In genomic region chr2:91971231-91972097, GRCm38 (mm10) we compare ENCODE assay signal across 9 mouse cellular contexts. TPM values are rescaled to one million over a fixed set of nuclear protein-coding genes. Genes with fewer than 3 reads are reported as not detected.
A peak's percentile ranks its signal among the peaks of the same experiment; 100 is the strongest.
DNase-seq lines count a peak whose midpoint lies in the region; ATAC-seq and TF ChIP-seq lines count a peak whose summit lies in the region.
"Had no signal": no experiment of that assay in that cellular context is flagged by ENCODE, and none has a peak within 500 bp of the region (broad histone marks: within the 10 kb centered on the region; RNA-seq: fewer than 3 reads in every experiment).

No protein-coding gene starts in this region.

- TF ChIP-seq CTCF in kidney, adult 2 months (conservative IDR thresholded peaks at IDR 0.05; ENCODE audit: insufficient read depth, insufficient read length, low read depth, low read length), result no peak

- H3K9me3 ChIP-seq in embryonic facial prominence, embryonic 10.5 days, result no peaks in the 10 kb centered on the region
- no peaks in the 10 kb centered on the region for H3K9me3 ChIP-seq in heart, embryonic 13.5 days

- peak overlapping the region; percentile 65 for H3K9ac ChIP-seq in heart, embryonic 13.5 days

- no peaks in the 10 kb centered on the region for H3K36me3 ChIP-seq in kidney, adult 2 months (ENCODE audit: control insufficient read depth, insufficient read depth, low read length)
- no peaks in the 10 kb centered on the region for H3K36me3 ChIP-seq in embryonic facial prominence, embryonic 10.5 days (replicated peaks)
- H3K36me3 ChIP-seq in heart, embryonic 13.5 days, result no peaks in the 10 kb centered on the region

- H3K27me3 ChIP-seq in kidney, adult 2 months (replicated peaks; ENCODE audit: control insufficient read depth, insufficient read depth, low read length), result peaks cover 8% of the 10 kb centered on the region; the same call in 1 of the 2 replicates
- H3K27me3 ChIP-seq in embryonic facial prominence, embryonic 10.5 days (replicated peaks; ENCODE audit: low read depth, poor library complexity, severe bottlenecking), result peaks cover 79% of the 10 kb centered on the region
- H3K27me3 ChIP-seq in heart, embryonic 13.5 days (replicated peaks), result peaks cover 34% of the 10 kb centered on the region

- H3K4me1 ChIP-seq in kidney, adult 2 months (ENCODE audit: control insufficient read depth, insufficient read depth, low read length), result peaks cover 5% of the 10 kb centered on the region; the same call in 1 of the 2 replicates
- peaks cover 57% of the 10 kb centered on the region for H3K4me1 ChIP-seq in embryonic facial prominence, embryonic 10.5 days
- peaks cover 46% of the 10 kb centered on the region for H3K4me1 ChIP-seq in heart, embryonic 13.5 days

- ATAC-seq in heart, embryonic 13.5 days (ENCODE audit: extremely low read depth, insufficient number of reproducible peaks, low FRiP score, low TSS enrichment), result peak; percentile 12; the same call in 1 of the 2 replicates

- H3K4me2 ChIP-seq in heart, embryonic 13.5 days, result peak overlapping the region; percentile 61

- no peak overlapping the region for H3K4me3 ChIP-seq in kidney, adult 2 months (ENCODE audit: insufficient read depth, low read depth, low read length)
- H3K4me3 ChIP-seq in embryonic facial prominence, embryonic 10.5 days, result 0 out of 2 replicates have a peak overlapping the region, but pooled peaks have one; percentile 11
- peak overlapping the region; percentile 21; the same call in 1 of the 2 replicates for H3K4me3 ChIP-seq in heart, embryonic 13.5 days

- H3K27ac ChIP-seq in kidney, adult 2 months (ENCODE audit: insufficient read depth, low read depth, low read length), result peak overlapping the region; percentile 80
- H3K27ac ChIP-seq in embryonic facial prominence, embryonic 10.5 days (replicated peaks), result peak overlapping the region; percentile 55
- H3K27ac ChIP-seq in heart, embryonic 13.5 days (replicated peaks), result peak overlapping the region; percentile 88

- DNase-seq in kidney, adult 2 months, result no peak
- DNase-seq in kidney, adult 8-10 months, result no peak
- DNase-seq in embryonic facial prominence, embryonic 10.5 days (ENCODE audit: low spot score), result no peak
- peak; percentile 38 to 73 for DNase-seq in kidney, postnatal 25 days
- peak; percentile 70 for DNase-seq in lung, postnatal 36 days
- peak; percentile 86 for DNase-seq in telencephalon, adult 2 months (ENCODE audit: low read depth, low spot score)
- no peak for DNase-seq in adrenal gland, postnatal 25 days

- WGBS in kidney, adult 2 months, result 28% methylated on average over 21 of the region's 21 CpGs
- WGBS in embryonic facial prominence, embryonic 10.5 days, result 17% methylated on average over 21 of the region's 21 CpGs
- 11% methylated on average over 21 of the region's 21 CpGs for WGBS in heart, embryonic 13.5 days

- no peak for TF ChIP-seq POLR2A in kidney, adult 2 months (IDR thresholded peaks at IDR 0.05; ENCODE audit: low read depth, low read length)

RNA-seq across cellular contexts. Expression of gene Dgkz, which starts 4.2 kb away (rescaled TPM):
- 106 and 119 TPM in 2 replicates for polyA plus RNA-seq in kidney, adult 2 months (2012; rRNA removed)
- polyA plus RNA-seq in embryonic facial prominence, embryonic 10.5 days (2016; fragmentation: Nextera tagmentation; extraction: Ambion mirVana), result 42.1 and 45.0 TPM in 2 replicates
- 37.9 and 43.4 TPM in 2 replicates for polyA plus RNA-seq in heart, embryonic 13.5 days (2015; fragmentation: Nextera tagmentation; extraction: Ambion mirVana)
- total RNA-seq in adrenal gland, postnatal 25 days (2021), result 42.2 and 61.5 TPM in 2 replicates

RNA-seq across cellular contexts. Expression of gene Gm9821, which starts 26.0 kb away (rescaled TPM):
- polyA plus RNA-seq in kidney, adult 2 months (2012; rRNA removed), result not detected in 2 replicates
- polyA plus RNA-seq in embryonic facial prominence, embryonic 10.5 days (2016; fragmentation: Nextera tagmentation; extraction: Ambion mirVana), result 0.23 and 0.41 TPM in 2 replicates
- polyA plus RNA-seq in heart, embryonic 13.5 days (2015; fragmentation: Nextera tagmentation; extraction: Ambion mirVana), result 1.6 and 2.2 TPM in 2 replicates
- total RNA-seq in adrenal gland, postnatal 25 days (2021), result not detected in 2 replicates
- total RNA-seq: heart, postnatal 36 days had no signal

RNA-seq across cellular contexts. Expression of gene Mdk, which starts 39.4 kb away (rescaled TPM):
- 76.0 and 80.1 TPM in 2 replicates for polyA plus RNA-seq in kidney, adult 2 months (2012; rRNA removed)
- 2,212 and 2,218 TPM in 2 replicates for polyA plus RNA-seq in embryonic facial prominence, embryonic 10.5 days (2016; fragmentation: Nextera tagmentation; extraction: Ambion mirVana)
- polyA plus RNA-seq in heart, embryonic 13.5 days (2015; fragmentation: Nextera tagmentation; extraction: Ambion mirVana), result 603 and 654 TPM in 2 replicates
- total RNA-seq in adrenal gland, postnatal 25 days (2021), result 3.5 and 5.8 TPM in 2 replicates

RNA-seq across cellular contexts. Expression of gene Chrm4, which starts 44.4 kb away (rescaled TPM):
- polyA plus RNA-seq in kidney, adult 2 months (2012; rRNA removed), result 0.11 TPM in 1 of 2 replicates, not detected in the other
- polyA plus RNA-seq in embryonic facial prominence, embryonic 10.5 days (2016; fragmentation: Nextera tagmentation; extraction: Ambion mirVana), result 0.74 and 1.4 TPM in 2 replicates
- polyA plus RNA-seq in heart, embryonic 13.5 days (2015; fragmentation: Nextera tagmentation; extraction: Ambion mirVana), result not detected in 2 replicates
- 0.94 and 1.7 TPM in 2 replicates for total RNA-seq in adrenal gland, postnatal 25 days (2021)
- total RNA-seq: heart, postnatal 36 days had no signal

RNA-seq across cellular contexts. Expression of gene Creb3l1, which starts 52.8 kb away (rescaled TPM):
- polyA plus RNA-seq in kidney, adult 2 months (2012; rRNA removed), result 6.7 and 8.9 TPM in 2 replicates
- polyA plus RNA-seq in embryonic facial prominence, embryonic 10.5 days (2016; fragmentation: Nextera tagmentation; extraction: Ambion mirVana), result 0.93 and 1.0 TPM in 2 replicates
- polyA plus RNA-seq in heart, embryonic 13.5 days (2015; fragmentation: Nextera tagmentation; extraction: Ambion mirVana), result 6.9 and 9.0 TPM in 2 replicates
- total RNA-seq in adrenal gland, postnatal 25 days (2021), result 4.3 and 8.4 TPM in 2 replicates

Comparison
In these comparisons a context has a peak if more than half of its experiments do, and no peak if none do; other contexts are left out.
1. DNase-seq: peak in kidney, postnatal 25 days (2 of 2), lung, postnatal 36 days (single experiment) and telencephalon, adult 2 months (single experiment); none in kidney, adult 2 months (single experiment), kidney, adult 8-10 months (0 of 2), embryonic facial prominence, embryonic 10.5 days (single experiment) and adrenal gland, postnatal 25 days (single experiment).
2. Peak in every context shown above with its lines, with median percentiles within 50 percentile points of each other: H3K27ac ChIP-seq.